Mouse (Mus musculus) left cerebral cortex, postnatal 36 days (tissue): Measurements from ENCODE around the gene Zdhhc19. TPM values are rescaled to one million over a fixed set of nuclear protein-coding genes. Genes with fewer than 3 reads are reported as not detected.

Source experiments
- DNase-seq, 2 experiments: peaks; one replicate each; pipeline ENCODE4 v3.0.0; 2021 to 2022; ENCODE audit warnings: low spot score in 2 of 2, mixed read lengths in 1 of 2
- intact Hi-C: fragments of 180-260 bp; cut with DNase I; formaldehyde crosslinking; loops from one replicate; pipeline ENCODE4 v1.15.1; 2025
- total RNA-seq, 2 experiments: library from RNA; stranded (reverse); gene quantifications; 2 replicates each; pipeline ENCODE4 v1.2.3; 2021

The Zdhhc19 gene
- total RNA-seq, 2 experiments from 2014 or later: not detected

DNA sequence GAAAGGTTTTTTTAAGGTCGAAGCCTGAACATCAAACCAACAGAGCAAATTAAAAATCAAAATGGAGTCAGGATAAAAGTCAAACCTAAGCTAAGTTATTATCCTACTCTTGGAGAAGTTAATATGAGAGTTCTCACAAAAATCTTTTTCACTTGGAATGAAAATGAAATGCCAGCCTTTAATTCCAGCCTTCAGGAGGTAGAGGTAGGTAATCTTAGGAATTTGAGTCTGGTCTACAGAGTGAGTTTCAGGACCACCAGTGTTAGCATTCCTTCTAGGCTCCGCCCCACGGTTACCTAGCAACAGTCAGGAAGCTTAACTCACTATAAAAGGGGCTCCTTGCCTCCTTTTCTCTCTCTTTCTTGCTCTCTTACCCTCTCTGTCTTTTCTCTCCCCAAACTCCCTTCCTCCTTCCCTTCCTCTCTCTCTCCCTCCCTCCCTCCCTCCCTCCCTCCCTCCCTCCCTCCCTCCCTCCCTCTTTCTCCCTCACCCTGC is 42.7 kb downstream of the Zdhhc19 start:
- intact Hi-C loops: no loop called here
- DNase-seq: no peak

DNA sequence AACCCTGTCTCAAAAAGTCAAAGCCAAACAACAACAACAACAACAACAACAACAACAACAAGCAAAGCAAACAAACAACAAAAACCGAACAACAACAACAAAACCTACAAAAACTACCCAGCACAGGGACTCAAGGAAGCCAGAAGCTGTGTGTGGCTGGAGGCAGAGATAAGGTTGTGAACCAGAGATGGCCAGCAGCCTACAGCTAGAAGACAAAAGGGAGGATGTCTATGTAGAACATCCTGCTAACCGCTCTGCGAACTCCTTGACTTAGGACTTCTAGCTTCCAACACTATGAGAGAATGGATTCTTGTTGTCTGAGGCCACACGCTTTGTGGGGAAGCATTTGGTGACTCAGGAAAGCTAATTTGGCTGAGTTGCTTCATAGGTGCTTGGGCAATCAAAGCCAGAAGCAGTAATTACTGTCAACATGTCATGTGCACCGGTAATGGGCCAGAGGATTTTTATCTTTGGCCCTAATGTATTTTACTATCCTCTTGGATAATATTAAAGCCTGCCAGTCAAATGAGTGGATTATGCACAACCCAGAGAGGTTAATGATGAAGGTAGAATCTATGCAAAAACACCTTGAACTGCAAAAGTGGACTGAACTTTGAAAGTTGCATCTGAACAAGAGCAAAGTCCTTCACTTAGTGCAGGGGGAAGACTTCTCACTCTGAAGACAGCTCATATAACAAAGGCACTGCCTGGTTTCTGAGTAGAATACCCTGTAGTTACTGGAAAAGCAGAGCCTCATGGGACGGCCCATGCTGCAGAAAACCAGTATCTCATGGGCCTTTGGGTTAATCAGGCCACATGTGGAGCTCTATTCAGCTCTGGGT is 45.5 kb downstream of the Zdhhc19 start:
- no peak for DNase-seq
- intact Hi-C loops: no loop called here

DNA sequence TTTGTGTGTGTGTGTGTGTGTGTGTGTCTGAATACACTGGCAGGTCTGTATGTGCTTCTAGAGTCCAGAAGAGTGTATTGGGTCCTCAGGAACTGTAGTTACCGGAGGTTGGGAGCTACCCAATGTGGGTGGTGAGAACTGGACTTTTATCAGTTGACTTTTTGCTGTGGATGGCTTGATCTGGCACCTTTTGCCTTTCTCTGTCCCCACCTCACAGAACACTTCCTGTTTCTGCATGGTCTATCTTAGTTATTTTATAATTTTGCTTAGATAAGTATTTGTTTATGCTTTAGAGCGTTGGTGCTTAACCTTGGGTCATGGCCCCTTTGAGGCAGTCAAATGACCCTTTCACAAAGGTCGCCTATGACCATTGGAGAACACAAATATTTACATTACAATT is 47.4 kb downstream of the Zdhhc19 start:
- intact Hi-C loops: no loop called here
- no peak for DNase-seq

DNA sequence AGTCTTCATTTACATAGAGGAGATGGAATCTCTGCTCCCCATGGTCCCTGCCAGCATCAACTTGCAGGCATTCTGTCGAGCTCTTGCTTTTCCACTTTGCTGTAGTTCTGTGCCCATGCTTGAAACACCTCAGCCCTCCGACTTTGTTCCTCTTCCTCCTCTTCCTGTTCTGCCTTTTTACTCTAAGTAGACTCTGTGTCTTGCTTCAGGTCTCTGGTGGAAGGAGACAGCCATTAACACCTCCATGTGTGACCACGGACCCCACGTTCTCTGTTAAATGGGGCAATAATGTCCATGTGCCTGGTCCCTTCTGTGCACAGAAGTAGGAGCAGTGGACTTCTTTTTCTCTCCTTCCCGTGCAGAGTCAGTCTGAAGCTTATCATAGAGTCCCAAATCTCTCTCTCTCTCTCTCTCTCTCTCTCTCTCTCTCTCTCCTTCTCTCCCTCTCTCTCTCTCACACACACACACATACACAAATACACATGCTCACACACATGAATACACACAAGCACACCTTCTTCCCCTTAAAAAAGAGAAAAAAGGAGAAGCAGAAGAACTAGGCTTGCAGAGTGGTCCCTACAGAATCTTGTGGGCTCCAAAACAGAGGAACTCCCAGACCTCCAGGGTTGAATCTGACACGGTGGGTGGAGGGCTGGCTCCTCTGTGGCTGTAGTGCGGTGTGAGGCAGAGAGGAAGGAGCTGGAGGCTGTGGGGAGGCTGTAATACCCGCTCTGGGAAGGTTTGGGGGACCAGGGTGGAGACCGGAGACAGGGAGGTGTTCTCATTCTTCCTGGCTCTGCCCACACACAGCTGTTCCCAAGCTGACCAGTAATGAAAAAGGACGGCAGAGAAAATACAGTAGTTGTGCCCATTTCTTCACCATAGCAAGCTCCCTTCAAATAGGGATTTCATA is 51.3 kb downstream of the Zdhhc19 start:
- DNase-seq: no peak

DNA sequence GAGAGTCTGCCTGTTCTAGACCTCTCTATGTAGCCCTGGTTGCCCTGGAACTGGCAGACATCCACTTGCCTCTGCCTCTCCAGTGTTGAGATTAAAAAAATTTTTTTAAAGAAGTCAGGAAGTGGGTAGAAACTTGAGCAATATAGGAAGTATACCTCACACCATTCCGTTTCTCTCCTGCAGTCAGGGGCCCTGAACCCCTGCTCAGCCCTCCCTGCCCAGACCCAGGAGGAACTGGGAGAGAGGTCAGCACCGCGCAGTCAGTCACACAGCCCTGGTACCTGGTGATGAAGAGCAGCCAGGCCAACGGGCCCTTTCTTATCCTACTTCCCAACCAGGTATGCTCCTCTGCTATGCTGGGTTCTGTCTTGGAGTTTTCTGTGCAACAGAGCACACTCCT is 54.0 kb downstream of the Zdhhc19 start:
- intact Hi-C loops: no loop called here
- no peak for DNase-seq

More for the DNA sequence above, 51.3 kb downstream of the Zdhhc19 start:
- intact Hi-C loops: no loop called here

DNA sequence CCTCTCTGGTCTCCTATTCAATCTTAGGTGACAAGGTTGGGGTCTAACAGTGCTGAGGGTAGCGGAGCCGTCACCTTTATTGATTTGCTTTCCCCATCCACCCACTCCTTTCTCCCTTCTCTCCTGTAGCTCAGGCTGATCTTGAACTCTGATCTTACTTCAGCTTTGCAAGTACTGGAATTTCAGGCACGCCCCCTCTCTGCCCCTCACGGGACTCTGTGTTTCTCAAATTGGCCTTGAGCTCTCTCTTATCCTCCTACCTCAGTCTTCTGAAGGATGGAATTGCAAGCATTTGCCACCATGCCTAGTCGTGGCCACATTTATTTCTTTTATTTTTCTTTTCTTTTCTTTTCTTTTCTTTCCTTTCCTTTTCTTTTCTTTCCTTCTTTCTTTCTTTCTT is 54.4 kb downstream of the Zdhhc19 start:
- DNase-seq: no peak
- intact Hi-C loops: no loop called here

DNA sequence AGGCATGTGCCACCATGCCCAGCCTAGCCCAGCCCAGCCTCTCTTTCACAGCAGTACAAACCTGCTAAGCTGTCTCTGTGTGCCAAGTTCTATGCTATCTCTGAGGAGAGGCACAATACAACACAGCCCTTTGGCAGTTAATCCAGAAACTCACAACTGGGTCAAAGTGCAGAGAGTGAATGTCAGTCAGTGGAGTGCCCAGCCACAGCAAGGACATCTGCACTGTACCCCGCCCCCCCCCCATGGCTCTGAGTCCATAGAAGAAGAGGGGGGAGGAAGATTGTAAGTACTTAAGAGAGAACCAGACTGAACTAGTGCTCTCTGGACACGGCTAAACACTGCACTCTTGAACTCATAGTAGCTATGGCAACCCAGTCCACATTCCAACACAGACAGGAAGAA is 55.3 kb downstream of the Zdhhc19 start:
- intact Hi-C loops: no loop called here
- DNase-seq: no peak

DNA sequence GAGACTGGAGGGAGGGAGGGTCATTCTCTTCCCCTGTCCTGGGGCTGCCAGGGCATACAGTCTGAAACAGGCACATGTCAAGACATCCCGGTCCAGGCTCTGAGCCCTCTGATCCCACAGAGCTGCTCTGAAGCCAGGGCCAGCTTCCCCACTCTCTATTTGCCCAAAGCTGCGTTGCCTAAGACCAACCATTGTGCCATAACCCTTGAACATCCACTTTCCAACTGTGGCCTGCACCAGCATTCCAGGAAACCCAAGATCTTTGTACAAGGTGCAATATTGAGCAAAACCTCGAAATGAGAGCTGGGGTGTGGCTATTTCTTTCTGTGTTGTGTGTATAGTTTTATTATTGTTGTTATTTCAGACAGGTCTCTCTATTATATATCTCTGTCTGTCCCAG is 59.5 kb downstream of the Zdhhc19 start:
- intact Hi-C loops: no loop called here
- DNase-seq: no peak

DNA sequence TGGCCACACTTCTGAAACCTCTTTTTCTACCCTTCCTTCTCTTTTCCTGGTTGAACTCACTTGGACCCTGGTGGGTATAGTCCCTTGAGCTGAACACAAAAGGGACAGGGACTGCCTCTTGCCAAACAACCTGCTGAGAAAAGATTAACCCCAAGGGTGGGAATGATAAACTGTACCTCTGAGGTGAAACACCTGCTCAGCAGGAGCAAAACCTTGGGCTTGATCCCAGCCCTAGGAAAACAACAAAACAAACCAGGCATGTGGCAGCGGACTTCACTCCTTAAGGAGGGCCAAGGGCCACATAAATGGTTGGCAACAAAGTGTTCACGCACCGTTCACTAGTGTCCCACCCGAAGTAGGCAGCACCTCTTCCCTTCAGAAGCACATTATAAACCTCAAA is 63.4 kb downstream of the Zdhhc19 start:
- intact Hi-C loops: no loop called here
- DNase-seq: no peak

DNA sequence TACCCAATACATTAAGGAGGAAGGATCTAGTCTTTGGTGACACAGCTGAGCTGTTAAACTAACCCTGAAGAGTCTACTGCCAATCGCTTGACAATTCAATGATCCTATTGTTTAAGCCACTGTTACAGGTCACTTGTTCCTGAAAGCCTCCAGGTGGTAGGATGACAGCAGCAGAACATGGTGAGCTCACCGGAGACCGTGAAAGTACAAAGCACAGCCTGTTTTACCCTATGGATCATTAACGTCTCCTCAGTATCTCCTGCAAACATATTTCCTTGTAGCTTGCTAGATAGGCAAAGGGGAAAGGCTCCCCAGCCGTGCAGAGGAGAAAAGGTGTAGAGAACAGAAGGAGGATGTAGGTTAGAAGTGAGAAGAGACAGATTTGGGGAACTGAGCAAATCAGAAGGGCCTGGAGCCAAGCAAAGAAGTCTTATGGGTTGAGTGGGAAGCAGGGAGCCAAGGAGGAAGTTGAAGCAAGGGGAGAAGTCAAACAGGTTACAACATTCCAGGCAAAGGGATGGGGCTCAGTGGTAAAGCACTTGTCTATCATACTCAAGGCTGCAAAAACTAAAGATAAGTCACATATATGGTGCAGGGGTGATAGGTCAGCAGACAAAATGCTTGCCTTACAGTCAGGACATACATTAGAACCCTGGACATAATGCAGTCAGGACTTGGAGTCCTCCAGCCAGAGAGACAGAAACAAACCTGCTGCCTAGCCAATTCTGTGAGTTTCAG is 67.2 kb downstream of the Zdhhc19 start:
- DNase-seq: no peak
- intact Hi-C loops: no loop called here

DNA sequence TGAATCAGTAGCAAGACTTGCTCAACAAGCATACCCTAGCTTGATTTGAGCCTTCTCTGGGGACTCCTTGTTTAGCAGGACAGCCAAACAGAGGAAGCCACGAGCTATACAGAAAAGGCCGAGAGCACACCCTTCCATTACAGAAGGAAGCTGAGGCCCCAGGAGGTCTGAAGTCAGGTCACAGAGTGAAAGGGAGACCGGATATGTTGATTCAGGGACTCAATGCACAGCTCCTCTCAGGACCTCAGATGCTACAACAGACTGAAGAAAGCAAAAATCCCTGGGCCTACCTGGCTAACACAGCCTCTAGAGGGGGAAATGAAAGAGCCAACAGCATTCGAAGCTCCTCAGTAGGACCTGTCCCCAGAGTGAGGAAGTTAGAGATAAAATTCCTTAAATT is 71.2 kb downstream of the Zdhhc19 start:
- intact Hi-C loops: no loop called here
- DNase-seq: no peak

DNA sequence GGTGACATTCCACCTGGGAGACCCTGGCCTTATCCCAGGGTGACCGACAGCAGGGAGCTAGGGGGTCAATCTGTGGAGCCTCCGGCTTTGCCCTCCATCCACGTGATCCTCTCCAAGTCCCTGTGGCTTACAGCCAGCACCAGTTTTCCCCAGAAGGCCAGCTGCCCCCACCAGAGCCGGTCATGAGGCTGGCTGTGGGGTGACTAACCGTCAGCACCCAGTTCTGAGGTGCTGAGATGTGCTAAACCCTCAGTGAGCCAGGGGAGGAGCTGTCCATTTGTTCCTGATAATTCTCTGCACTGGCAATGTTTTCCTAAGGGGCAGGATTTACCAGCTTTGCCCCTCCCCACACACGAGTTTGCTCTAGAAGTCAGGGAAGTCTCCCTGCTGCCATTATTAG is 72.3 kb downstream of the Zdhhc19 start:
- DNase-seq: no peak
- intact Hi-C loops: no loop called here

DNA sequence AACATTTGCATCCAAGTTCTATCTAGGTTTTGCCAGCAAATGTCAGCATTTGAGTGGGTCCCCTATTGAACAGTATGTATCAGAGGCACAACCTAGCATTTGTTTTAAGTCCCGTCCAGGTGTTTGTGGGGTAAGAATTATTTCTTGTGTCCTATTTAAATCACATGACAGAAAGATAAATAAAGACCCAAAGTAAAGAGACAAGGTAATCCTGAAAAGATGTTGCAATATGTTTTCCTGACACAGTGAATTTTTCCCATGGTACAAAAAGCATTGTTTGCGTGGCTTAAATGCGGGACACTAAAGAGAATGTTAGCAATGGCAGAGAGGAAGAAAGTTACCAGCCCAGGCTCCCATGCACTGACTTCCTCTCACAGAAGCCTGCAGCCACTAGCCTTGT is 74.0 kb downstream of the Zdhhc19 start:
- DNase-seq: no peak
- intact Hi-C loops: loop anchor here (10.0 kb wide), 1 partner anchor 165 kb away; the partner anchor contains the start of gene Muc4

DNA sequence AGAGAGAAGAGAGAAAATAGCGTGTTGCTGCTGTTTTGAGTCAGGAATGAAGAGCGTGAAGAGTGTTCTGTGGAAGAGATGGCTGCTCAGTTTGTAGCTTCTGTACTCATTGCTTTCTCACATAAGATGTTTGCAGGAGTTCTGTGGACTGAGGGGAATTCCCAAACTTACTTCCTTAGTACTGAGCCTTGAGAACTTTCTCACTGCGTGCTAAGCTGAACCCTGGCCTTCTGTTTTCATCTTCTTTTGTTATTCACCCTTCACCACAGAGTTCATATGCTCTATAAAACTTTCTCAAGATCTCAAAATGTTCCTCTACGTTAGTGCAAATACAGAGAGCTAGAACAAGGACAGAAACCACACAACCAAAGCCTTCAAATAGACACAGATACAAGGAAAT is 76.5 kb downstream of the Zdhhc19 start:
- no peak for DNase-seq
- intact Hi-C loops: loop anchor here (10.0 kb wide), 1 partner anchor 162 kb away; the partner anchor contains the start of gene Muc4

DNA sequence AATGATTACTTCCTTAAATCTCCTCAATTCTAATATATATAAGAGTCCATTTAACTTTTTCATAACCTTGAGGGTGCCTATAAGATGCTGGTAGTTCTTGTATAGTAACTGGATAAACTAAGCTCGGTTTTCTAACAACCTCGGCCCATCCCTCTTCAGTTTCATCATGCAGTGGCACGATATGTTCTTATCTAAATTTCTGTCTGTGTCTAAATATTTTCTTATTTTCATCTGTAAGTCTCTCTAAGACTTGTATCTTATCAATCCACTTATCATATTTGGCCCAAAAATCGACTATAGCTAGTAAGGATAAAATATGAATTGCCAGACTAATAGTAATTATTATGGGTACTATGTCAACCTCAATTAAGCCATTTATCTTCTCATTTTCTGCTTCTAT is 90.4 kb downstream of the Zdhhc19 start:
- intact Hi-C loops: no loop called here
- DNase-seq: no peak

DNA sequence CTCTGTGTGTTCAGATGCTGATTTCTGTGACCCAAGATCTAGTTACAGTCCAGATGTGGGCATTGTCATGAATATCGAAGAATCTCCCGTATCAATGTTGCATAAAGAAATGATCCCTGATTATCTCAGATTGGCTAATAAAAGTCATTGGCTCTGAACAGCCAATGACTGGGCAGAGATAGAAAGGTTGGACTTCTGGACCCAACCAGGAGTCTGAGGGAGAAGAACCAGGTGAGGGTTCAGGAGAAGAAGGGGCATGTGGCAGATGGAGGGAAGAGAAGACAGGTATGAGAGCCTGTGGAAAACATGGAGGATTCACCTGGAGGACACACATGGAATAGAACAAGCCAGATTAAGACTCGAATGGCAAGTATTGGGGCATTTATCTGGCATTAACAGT is 92.5 kb downstream of the Zdhhc19 start:
- no peak for DNase-seq
- intact Hi-C loops: no loop called here

DNA sequence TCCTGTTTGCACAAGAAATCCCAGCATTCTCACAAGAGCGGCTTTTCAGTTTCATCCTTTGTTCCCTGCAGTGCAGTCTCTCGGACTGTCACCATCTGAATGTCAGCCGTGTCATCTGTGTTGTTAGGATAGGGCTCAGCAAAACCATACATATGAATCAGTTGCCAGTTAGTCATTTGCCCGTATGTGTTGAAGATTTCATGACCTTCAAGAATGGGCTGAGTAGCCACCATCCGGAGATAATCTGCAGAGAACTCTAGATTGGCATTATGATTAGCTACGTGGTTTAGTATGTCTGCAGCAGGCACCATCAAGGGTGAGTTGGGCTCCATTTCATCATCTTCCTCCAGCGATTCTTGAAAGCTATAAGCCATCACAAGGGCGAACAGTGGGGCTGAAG is 95.5 kb downstream of the Zdhhc19 start:
- no peak for DNase-seq
- intact Hi-C loops: no loop called here

DNA sequence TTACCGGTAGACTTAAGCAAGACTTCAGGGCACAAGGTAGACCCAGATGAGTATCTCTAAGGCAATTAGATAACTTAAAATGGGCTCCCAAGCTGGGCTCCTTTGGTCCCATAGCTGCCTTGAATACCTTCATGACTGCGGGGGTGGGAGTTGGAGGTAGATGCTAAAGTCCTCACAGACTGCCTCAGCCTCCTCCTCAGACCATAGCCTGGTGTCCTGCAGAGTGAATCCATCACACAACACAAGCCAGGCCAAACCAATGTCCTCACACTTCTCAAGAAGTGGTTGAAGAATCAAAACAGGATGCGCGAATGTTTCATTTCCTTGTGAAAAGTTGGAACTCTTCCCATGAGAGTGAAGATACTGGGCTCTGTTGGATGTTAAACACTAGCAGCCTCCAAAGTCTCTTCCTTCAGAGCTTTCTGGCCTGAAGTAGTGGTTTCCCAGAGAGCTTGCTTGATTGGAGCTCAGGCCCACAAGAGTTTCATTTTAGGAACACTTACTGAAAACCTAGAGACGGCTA is 97.3 kb downstream of the Zdhhc19 start:
- DNase-seq: no peak
- intact Hi-C loops: no loop called here

DNA sequence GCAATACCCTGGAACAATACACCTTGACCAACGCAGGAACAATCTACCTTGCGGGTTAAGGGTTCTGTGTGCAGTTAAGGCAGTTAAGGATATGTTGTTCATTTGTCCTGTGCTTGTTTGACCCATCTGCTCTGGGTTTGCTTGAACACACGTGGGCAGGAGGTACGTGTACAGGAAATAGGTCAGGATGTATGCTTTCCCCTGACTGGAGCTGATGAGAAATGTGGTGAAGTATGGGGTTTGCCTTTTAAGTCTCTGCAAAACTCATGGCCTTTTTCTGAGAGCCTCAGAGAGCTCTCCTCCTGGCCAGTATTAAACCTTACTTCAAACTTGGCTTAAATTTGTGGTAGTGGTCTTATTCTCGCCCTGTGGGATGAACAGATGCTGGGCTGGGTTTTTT is 97.9 kb downstream of the Zdhhc19 start:
- intact Hi-C loops: no loop called here

DNA sequence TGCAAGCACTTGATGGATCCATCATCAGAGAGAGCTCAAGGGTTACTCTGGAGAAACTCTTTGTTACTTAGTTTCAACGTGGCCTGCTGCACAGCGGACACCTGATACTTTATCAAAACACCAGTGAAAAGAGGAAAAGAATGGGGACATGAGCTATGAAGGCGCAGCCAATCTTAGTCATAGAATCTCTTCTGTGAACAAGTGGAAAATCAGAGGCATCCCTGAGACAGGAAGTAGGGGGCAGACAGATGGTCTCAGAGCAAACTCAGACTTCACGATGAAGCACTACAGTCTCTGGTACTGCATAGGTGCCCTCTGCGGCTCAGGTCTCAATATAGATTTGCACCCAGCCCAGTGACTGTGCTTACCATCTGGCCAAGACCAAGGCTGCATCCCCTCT is 98.6 kb downstream of the Zdhhc19 start:
- DNase-seq: no peak
- intact Hi-C loops: no loop called here

More for the DNA sequence above, 97.9 kb downstream of the Zdhhc19 start:
- DNase-seq: no peak
